Mouse (Mus musculus) cerebellum, adult 18-20 months (tissue): ENCODE measurements at regions not wholly inside any gene's neighbourhood (a gene's known extent, or its start where the extent isn't known, plus 50 kb on each side); places are given as distances from the start of the nearest gene placed in this dataset.
A peak's percentile ranks its signal among the peaks of the same experiment; 100 is the strongest.
"Not testable (repeated sequence)": the region's sequence is repeated elsewhere in the genome, so short reads cannot be mapped to it uniquely, and the experiment has no call there.

Experiments
- DNase-seq, 2 experiments: peaks; one replicate each; pipeline ENCODE4 v3.0.0; 2021

DNA sequence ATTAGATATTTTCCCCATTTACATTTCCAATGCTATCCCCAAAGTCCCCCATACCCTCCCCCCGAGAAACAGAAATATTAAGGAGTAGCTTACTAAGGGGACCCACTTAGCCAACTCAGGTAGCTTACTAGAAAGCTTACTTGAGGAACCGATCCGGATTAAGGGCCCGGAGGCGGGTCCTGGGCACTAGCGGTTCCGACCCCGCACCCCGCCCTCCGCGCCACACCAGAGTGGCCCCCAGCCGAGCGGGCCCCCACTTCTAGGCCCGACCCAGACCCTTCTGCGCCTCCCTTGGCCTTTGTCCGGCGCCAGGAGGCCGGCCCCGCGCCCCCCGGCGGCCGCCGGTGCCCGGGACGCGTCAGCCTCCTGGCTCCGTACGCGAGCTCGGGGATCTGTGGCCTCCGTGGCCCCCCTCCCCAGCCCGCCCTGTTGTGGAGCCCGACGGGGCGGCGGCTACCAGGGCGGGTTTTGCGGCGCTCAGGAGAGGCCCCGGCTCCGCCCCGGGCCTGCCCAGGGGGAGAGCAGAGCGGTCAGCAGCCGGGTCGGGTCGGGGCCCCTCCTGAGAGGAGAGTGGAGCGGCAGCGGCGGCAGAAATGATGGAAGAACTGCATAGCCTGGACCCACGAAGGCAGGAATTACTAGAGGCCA, 106.5 kb downstream of the Zfp600 start:
- peak in 1 of 2 experiments; percentile 0 for DNase-seq

DNA sequence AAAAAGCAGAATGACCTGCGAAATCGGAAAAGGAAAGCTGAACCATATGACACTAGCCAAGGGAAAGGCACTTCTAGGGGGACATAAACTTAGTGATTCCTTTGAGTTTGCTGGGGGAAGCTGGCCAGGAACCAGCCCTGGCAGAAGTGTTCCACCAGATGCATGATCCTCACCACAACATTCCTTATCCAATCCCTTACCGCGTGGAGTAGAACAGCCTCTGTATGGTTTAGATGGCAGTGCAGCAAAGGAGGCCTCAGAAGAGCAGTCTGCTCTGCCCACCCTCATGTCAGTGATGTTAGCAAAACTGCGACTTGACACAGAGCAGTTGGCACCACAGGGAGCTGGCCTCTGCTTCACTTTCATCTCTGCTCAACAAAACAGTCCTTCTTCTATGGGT, 107.2 kb downstream of the Zfp600 start:
- not testable (repeated sequence) for DNase-seq

DNA sequence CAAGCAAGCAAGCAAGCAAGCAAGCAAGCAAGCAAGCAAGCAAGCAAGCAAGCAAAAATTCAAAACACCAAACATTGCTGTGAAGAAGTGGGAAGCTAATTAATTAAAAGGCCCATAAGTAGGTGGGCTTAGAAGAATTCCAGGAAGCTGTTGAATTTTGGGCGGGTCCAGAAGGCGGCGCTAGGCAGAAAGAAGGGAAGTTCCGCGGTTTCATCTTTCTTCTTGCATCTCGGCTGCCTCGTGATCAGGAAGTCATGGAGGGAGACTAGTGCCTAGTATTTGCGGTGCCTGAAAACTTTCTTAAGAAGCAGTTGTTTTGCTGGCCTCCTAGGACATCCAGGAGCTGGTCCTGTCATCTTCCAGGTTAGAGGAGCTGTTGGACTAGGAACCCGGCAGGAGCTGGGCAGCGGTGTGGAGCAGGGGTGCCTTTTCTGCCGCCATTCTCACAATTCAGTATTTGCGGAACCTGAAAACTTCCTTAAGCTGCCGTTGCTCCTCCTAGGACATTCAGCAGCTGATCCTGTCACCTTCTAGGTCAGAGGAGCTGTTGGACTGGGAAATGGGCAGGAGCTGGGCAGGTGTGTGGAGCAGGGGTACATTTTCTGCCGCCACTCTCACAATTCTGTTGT, 113.6 kb downstream of the Zfp600 start:
- not testable (repeated sequence) for DNase-seq
